Mouse (Mus musculus) stomach, embryonic 14.5 days (tissue): Measurements from ENCODE around the gene Cbx8. TPM values are rescaled to one million over a fixed set of nuclear protein-coding genes. Genes with fewer than 3 reads are reported as not detected.

Experiments used
- ATAC-seq: fragments of 200-750 bp; cut with Nextera tagmentation; 2 replicates; pipeline ENCODE4 v1.8.0; 2017; ENCODE audit warnings: low read depth, moderate TSS enrichment; ENCODE audit not compliant: insufficient number of reproducible peaks, insufficient read depth, low FRiP score
- H3K27ac ChIP-seq: fragments of 300-500 bp; sonication (generic); 2 replicates; pipeline ENCODE4 v1.5.1; 2014; ENCODE audit warnings: mild to moderate bottlenecking, low read length, moderate library complexity, mixed read lengths
- H3K27me3 ChIP-seq: fragments of 300-500 bp; sonication (generic); 2 replicates; pipeline ENCODE4 v1.6.1; 2014; ENCODE audit warnings: low read length, control low read depth, mixed read lengths; ENCODE audit not compliant: control insufficient read depth, insufficient read depth
- H3K36me3 ChIP-seq: fragments of 300-500 bp; sonication (generic); 2 replicates; pipeline ENCODE4 v1.6.1; 2014; ENCODE audit warnings: mild to moderate bottlenecking, control low read depth, low read length, moderate library complexity, mixed read lengths; ENCODE audit not compliant: control insufficient read depth, insufficient read depth
- H3K4me1 ChIP-seq: fragments of 300-500 bp; sonication (generic); 2 replicates; pipeline ENCODE4 v1.6.1; 2014; ENCODE audit warnings: low read length, control low read depth, mixed read lengths; ENCODE audit not compliant: control insufficient read depth, insufficient read depth
- H3K4me2 ChIP-seq: fragments of 300-500 bp; sonication (generic); replicated peaks from 2 replicates; pipeline ENCODE4 v1.6.1; 2014; ENCODE audit warnings: low read depth, low read length, control low read depth
- H3K4me3 ChIP-seq: fragments of 300-500 bp; sonication (generic); 2 replicates; pipeline ENCODE4 v1.5.1; 2014; ENCODE audit warnings: low read depth, low read length, control low read depth
- H3K9ac ChIP-seq: fragments of 300-500 bp; sonication (generic); replicated peaks from 2 replicates; pipeline ENCODE4 v1.6.1; 2014; ENCODE audit warnings: low read depth, mild to moderate bottlenecking, control low read depth, low read length, moderate library complexity, mixed read lengths
- H3K9me3 ChIP-seq: fragments of 300-500 bp; sonication (generic); 2 replicates; pipeline ENCODE4 v1.6.1; 2016; ENCODE audit warnings: low read depth, low read length, control low read depth; ENCODE audit not compliant: control insufficient read depth
- WGBS: fragments of 180-500 bp; shearing (Covaris S2); extraction: QIAGEN DNeasy Blood & Tissue Kit; methylation state at CpG from one replicate; pipeline ENCODE4 v1.1.7; 2014; 5-methylcytosine and 5-hydroxymethylcytosine counted together
- polyA plus RNA-seq: library from polyadenylated mRNA; unstranded; fragments of >200 nt; fragmentation: Nextera tagmentation; extraction: Ambion mirVana; gene quantifications from 2 replicates; pipeline ENCODE4 v1.2.1, GENCODE M21; 2014

Gene Cbx8
- polyA plus RNA-seq, 1 experiment from 2014 or later = 8.5 TPM

- 71% methylated on average over 7 of the region's 7 CpGs for WGBS
- no peak overlapping the region for H3K4me2 ChIP-seq
- H3K4me3 ChIP-seq = no peak overlapping the region
- no peaks in the 10 kb centered on the region for H3K36me3 ChIP-seq
- no peak overlapping the region for H3K9ac ChIP-seq
- no peak for ATAC-seq
- no peaks in the 10 kb centered on the region for H3K27me3 ChIP-seq
- H3K27ac ChIP-seq = no peak overlapping the region
- 0 out of 2 replicates have a peak, but pooled peaks cover 5% of the 10 kb centered on the region for H3K4me1 ChIP-seq
- no peaks in the 10 kb centered on the region for H3K9me3 ChIP-seq
Measured at GRCm38 (mm10) chr11:119017506-119017905, 23.3 kb downstream of the Cbx8 start.

GRCm38 (mm10) chr11:119014455-119014854, 26.3 kb downstream of the Cbx8 start:
- WGBS = 69% methylated on average over 7 of the region's 7 CpGs
- H3K4me1 ChIP-seq = no peaks in the 10 kb centered on the region
- H3K27me3 ChIP-seq = no peaks in the 10 kb centered on the region
- no peaks in the 10 kb centered on the region for H3K36me3 ChIP-seq
- no peak overlapping the region for H3K27ac ChIP-seq
- no peaks in the 10 kb centered on the region for H3K9me3 ChIP-seq
- no peak for ATAC-seq
- no peak overlapping the region for H3K9ac ChIP-seq
- H3K4me2 ChIP-seq = no peak overlapping the region
- no peak overlapping the region for H3K4me3 ChIP-seq

GRCm38 (mm10) chr11:119007461-119008456, 33.0 kb downstream of the Cbx8 start:
- no peaks in the 10 kb centered on the region for H3K9me3 ChIP-seq
- ATAC-seq = peak; percentile 85
- peak overlapping the region; percentile 39 for H3K4me2 ChIP-seq
- 18% methylated on average over 21 of the region's 21 CpGs for WGBS
- H3K9ac ChIP-seq = no peak overlapping the region
- H3K36me3 ChIP-seq = no peaks in the 10 kb centered on the region
- no peak overlapping the region for H3K27ac ChIP-seq
- H3K4me1 ChIP-seq = 0 out of 2 replicates have a peak, but pooled peaks cover 3% of the 10 kb centered on the region
- no peaks in the 10 kb centered on the region for H3K27me3 ChIP-seq
- peak overlapping the region; percentile 22 for H3K4me3 ChIP-seq

DNA sequence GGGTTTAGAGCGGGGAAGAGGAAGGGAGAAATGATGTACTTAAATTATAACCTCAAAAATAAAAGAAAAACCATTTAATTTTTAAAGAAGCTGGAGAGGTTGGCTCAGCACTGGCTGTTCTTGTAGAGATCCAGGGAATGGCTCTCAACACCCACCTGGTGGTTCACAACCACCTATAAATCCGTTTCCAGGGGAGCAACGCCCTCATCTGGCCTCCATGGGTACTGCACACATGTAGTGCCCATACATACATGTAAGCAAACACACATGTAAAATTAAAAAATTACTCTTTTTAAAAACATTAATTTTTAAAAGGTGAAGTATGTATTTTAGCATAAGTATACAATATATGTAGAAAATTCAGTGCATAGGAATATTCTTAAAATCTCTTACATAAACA, 34.3 kb downstream of the Cbx8 start:
- Histone ChIP-seq H3K4me2 (no peak overlapping the region), H3K9ac (no peak overlapping the region)
- WGBS = 69% methylated on average over 3 of the region's 3 CpGs

GRCm38 (mm10) chr11:119005547-119006275, 35.1 kb downstream of the Cbx8 start:
- Histone ChIP-seq H3K27ac (no peak overlapping the region), H3K9ac (no peak overlapping the region), H3K4me1 (0 out of 2 replicates have a peak, but pooled peaks cover 3% of the 10 kb centered on the region), H3K9me3 (no peaks in the 10 kb centered on the region), H3K36me3 (no peaks in the 10 kb centered on the region), H3K4me2 (no peak overlapping the region), H3K4me3 (no peak overlapping the region), H3K27me3 (no peaks in the 10 kb centered on the region)
- WGBS = 89% methylated on average over 10 of the region's 10 CpGs
- no peak for ATAC-seq

More for the DNA sequence above, 34.3 kb downstream of the Cbx8 start:
- H3K4me1 ChIP-seq = 0 out of 2 replicates have a peak, but pooled peaks cover 3% of the 10 kb centered on the region
- no peaks in the 10 kb centered on the region for H3K9me3 ChIP-seq
- H3K36me3 ChIP-seq = no peaks in the 10 kb centered on the region
- H3K27ac ChIP-seq = no peak overlapping the region
- no peak overlapping the region for H3K4me3 ChIP-seq
- no peaks in the 10 kb centered on the region for H3K27me3 ChIP-seq
- ATAC-seq = no peak

DNA sequence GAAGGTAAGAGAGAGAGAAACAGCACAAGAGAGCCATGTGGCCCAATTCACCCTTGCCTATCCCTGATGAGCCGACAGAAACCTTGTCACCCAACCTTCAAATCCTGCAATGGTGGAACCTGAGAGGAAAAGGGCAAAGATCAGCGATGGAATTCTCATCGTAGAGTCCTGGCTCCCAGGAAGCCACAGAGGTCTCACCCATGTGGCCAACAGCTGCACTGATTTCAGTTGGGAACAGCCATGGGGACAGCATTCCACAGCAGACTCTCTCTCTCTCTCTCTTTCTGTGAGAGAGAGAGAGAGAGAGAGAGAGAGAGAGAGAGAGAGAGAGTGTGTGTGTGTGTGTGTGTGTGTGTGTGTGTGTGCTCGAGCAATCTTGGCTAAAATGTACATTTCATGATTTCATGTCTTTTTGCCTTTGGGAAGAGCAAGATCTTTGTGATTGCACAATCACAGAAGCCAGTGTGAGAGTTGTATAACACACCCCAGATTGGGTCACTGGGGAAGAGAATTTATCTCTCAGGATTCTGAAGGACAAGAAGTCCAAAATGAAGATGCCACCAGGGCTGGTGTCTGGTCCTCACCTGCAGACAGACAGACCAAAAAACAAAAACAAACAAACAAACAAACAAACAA, 39.2 kb downstream of the Cbx8 start:
- 0 out of 2 replicates have a peak, but pooled peaks cover 5% of the 10 kb centered on the region for H3K27me3 ChIP-seq
- no peak overlapping the region for H3K4me3 ChIP-seq
- no peak overlapping the region for H3K9ac ChIP-seq
- no peaks in the 10 kb centered on the region for H3K36me3 ChIP-seq
- 63% methylated on average over 4 of the region's 4 CpGs for WGBS
- no peaks in the 10 kb centered on the region for H3K9me3 ChIP-seq
- 0 out of 2 replicates have a peak, but pooled peaks cover 5% of the 10 kb centered on the region for H3K4me1 ChIP-seq
- H3K27ac ChIP-seq = no peak overlapping the region
- ATAC-seq = no peak
- no peak overlapping the region for H3K4me2 ChIP-seq

DNA sequence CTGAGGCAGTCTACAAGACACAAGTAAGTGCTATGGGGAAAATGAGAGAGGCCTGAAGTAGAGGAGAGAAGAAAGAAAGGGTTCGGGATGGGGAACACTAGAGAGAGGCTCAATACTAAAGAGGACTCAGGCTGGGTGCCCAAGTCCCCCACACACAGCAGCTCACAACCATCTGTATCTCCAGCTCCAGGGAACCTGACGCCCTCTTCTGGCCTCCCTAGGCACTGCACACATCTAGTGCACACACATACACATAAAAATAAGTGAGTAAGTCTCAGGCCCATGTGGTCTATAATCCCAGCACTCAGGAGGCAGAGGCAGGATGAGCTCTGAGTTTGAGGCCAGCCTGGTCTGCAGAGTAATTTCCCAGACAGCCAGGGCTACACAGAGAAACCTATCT, 39.9 kb downstream of the Cbx8 start:
- H3K4me3 ChIP-seq = no peak overlapping the region
- no peaks in the 10 kb centered on the region for H3K9me3 ChIP-seq
- H3K27me3 ChIP-seq = 0 out of 2 replicates have a peak, but pooled peaks cover 5% of the 10 kb centered on the region
- no peak overlapping the region for H3K9ac ChIP-seq
- ATAC-seq = no peak
- H3K36me3 ChIP-seq = no peaks in the 10 kb centered on the region
- 63% methylated on average over 2 of the region's 2 CpGs for WGBS
- H3K4me1 ChIP-seq = 0 out of 2 replicates have a peak, but pooled peaks cover 5% of the 10 kb centered on the region
- H3K4me2 ChIP-seq = no peak overlapping the region
- no peak overlapping the region for H3K27ac ChIP-seq

DNA sequence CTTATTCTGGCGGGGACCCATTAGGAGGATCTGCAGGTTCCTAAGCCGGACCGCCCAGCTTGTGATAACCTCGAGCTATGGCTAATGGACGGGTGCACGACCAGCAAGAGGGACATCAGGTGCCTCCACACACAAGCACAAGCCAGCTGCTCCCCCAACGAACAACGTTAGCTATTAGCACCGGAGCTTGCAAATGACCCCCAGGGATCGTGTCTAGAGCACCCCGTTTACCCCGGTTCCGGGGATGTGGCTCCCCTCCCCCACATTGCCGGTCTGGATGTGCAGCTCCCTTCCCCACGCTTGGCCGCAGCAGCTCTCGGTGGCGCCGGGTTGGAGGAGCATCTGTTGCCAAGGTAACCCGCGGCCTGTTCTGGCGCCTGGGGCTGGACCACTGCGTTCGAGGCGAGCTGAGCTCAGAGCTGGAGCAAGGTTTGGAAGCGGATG, 41.4 kb downstream of the Cbx8 start:
- H3K9me3 ChIP-seq = no peaks in the 10 kb centered on the region
- no peaks in the 10 kb centered on the region for H3K36me3 ChIP-seq
- 9% methylated on average over 24 of the region's 26 CpGs for WGBS
- no peak overlapping the region for H3K9ac ChIP-seq
- ATAC-seq = no peak
- 0 out of 2 replicates have a peak, but pooled peaks cover 10% of the 10 kb centered on the region for H3K4me1 ChIP-seq
- H3K4me2 ChIP-seq = no peak overlapping the region
- 0 out of 2 replicates have a peak, but pooled peaks cover 5% of the 10 kb centered on the region for H3K27me3 ChIP-seq
- no peak overlapping the region for H3K4me3 ChIP-seq
- no peak overlapping the region for H3K27ac ChIP-seq
